Mouse (Mus musculus) myocyte (in vitro differentiated cells): Measurements from ENCODE around the gene Fhl2.

Experiments used
- MYOG ChIP-seq, 3 experiments: IDR thresholded peaks; one replicate each; pipeline ENCODE4 v1.6.1; 2011; ENCODE audit warnings: control low read depth in 2 of 3, low read depth in 2 of 3, mild to moderate bottlenecking in 2 of 3; ENCODE audit not compliant: insufficient read length in 2 of 3, control insufficient read depth in 1 of 3, insufficient read depth in 1 of 3
- POLR2A ChIP-seq: IDR thresholded peaks from one replicate; pipeline ENCODE4 v1.6.1; 2011; ENCODE audit warnings: low read depth, mild to moderate bottlenecking, control low read depth, moderate library complexity; ENCODE audit not compliant: insufficient read length
- POLR2AphosphoS2 ChIP-seq: IDR thresholded peaks from one replicate; pipeline ENCODE4 v1.6.1; 2011; ENCODE audit warnings: low read depth, control low read depth; ENCODE audit not compliant: insufficient read length
- SRF ChIP-seq: IDR thresholded peaks from one replicate; pipeline ENCODE4 v1.6.1; 2011; ENCODE audit warnings: low read depth; ENCODE audit not compliant: control insufficient read depth, insufficient read length
- TCF12 ChIP-seq: IDR thresholded peaks from one replicate; pipeline ENCODE4 v1.6.1; 2011; ENCODE audit warnings: mild to moderate bottlenecking, control low read depth; ENCODE audit not compliant: poor library complexity, insufficient read depth, severe bottlenecking
- USF1 ChIP-seq: IDR thresholded peaks from one replicate; pipeline ENCODE4 v1.6.1; 2011; ENCODE audit warnings: low read depth, mild to moderate bottlenecking, control low read depth, moderate library complexity

DNA sequence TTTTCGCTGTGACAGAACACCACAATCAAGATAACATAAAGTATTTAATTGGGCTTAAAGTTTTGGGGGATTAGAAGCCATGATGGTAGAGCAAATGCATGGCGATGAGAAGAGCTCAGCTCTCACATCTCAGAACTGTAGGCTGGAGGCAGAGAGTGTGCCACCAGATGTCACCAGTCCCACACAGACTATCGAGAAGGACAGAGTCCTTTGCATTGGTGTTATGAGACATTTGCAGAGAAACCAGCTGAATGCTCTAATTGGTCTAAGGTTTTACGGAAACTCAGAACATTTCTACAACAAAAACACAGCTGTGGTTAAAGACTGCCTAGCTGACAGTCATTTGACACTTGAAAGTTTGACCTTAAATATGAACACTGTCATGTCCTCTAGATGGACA is 53.5 kb downstream of the Fhl2 start:
- TF ChIP-seq TCF12, result no peak
- no peak for TF ChIP-seq POLR2A
- TF ChIP-seq POLR2AphosphoS2, result no peak
- no peak for TF ChIP-seq USF1
- no peak for TF ChIP-seq MYOG (IDR thresholded peaks at IDR 0.05; ENCODE audit: control insufficient read depth in 1 of 3, insufficient read depth in 1 of 3, insufficient read length in 2 of 3, low read depth in 2 of 3)
- no peak for TF ChIP-seq SRF
